Mouse (Mus musculus) gastrocnemius, postnatal 25 days (tissue): ENCODE measurements around the gene Tulp4. TPM values are rescaled to one million over a fixed set of nuclear protein-coding genes. Genes with fewer than 3 reads are reported as not detected.

Experiments
- DNase-seq: peaks from one replicate; pipeline ENCODE4 v3.0.0; 2022
- long read RNA-seq, 2 experiments: library from polyadenylated mRNA; stranded (forward); transcript quantifications; one replicate each; pipeline ENCODE4 v2.0.0; 2021
- total RNA-seq, 2 experiments: library from RNA; stranded (reverse); gene quantifications; 1 replicate in 1 of 2; 2 replicates in 1 of 2; pipeline ENCODE4 v1.2.3; 2021

Tulp4 gene
- total RNA-seq: 100 to 1,000 TPM in 1 of 2 experiments, 10 to 100 TPM in 1; 95.2 to 117 TPM
- long read RNA-seq, experiment 1, partial matches to known transcripts: 1 of 54 reads
- long read RNA-seq, experiment 1, other reads (novel, unspliced or antisense): 52 of 54 reads
- long read RNA-seq, experiment 2, partial matches to known transcripts: 21 of 58 reads
- long read RNA-seq, experiment 2, other reads (novel, unspliced or antisense): 36 of 58 reads

DNA sequence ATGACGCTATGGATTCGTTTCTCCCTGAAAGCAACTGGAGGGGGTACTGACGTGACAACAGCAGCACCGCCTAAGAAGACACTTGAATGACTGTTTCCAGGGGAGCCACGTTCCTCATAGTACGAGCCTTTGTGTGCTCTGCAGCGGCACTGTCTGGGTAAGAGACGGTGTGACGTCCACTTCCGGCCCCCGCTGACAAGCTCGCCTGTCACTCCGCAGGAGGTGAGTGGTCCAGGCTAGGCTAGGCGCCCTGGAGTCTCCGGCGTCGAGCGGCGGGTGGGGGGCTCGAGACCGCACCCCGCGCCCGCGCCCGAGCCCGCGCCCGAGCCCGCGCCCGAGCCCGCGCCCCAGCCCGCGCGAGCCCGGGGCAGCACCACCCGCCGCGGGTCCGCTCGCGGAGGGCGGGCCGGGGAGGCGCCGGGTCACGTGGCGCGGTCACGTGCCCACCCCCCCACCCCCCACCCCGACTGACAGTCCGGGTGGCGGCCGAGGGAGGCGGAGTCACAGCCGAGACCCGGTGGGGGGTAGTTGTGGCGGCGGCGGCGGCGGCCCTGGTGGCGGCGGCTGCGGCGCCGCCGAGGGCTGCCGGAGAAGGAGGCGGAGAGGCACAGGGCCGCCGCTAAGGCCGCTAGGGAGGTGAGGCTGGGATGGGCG is at the start of gene Tulp4:
TSS of gene Tulp4 (plus strand) at position 77 of the 654 bp plus-strand sequence.
- DNase-seq: peak; percentile 89

DNA sequence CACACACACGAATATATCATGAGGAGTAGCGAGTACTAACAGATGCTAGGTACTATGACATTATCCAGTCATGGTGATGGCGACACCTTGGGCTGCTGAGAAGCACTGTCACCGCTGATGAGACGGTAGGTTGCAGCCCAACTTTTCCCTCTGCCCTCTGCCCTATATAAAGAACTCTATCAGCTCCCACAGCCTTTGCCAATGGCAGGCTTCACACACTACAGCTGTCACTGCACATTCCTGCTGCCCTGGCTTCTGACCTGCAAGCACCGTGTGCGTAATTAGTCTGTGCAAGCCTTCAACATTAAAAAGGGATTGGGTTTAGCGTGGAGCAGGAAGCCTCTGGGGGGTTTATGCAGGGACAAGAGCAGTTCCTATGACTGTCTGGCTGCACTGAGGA is 43.4 kb upstream of the Tulp4 start:
- DNase-seq: peak; percentile 26

DNA sequence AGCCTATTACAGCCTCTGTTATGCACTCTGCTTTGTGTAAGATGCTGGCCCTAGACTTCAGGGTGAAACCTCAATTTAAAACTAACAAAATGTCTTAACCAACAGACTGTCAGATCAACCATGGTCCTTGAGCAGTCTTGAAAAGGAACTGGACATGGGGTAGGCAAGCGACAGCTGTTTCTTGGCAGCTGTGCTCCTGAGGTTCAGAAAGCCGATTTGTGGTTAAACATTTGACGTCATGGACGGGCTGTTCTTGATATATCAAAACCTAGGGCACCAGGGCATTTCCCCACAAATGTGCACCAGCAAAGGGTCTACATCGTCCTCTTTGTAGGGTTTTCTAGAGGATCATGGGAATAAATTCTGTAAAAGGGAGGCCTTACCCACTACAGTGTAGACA is 42.7 kb upstream of the Tulp4 start:
- DNase-seq: no peak

DNA sequence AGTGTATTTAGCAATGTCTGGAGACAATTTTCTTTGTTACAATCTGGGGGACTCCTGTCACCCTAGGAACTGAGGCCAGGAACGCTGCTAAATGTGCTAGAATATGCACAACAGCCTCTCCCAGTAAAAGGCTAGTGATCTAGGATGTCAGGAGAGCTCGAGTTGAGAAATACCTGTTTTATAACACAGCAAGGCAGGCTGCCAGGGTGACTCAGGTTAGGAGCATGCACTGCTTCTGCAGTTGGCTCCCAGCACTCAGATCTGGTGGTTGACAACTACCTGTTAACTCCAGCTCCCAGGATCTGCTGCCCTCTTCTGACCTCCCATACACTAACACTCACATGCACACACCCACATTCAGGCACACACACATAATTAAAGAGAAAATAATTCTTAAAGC is 40.2 kb upstream of the Tulp4 start:
- no peak for DNase-seq

DNA sequence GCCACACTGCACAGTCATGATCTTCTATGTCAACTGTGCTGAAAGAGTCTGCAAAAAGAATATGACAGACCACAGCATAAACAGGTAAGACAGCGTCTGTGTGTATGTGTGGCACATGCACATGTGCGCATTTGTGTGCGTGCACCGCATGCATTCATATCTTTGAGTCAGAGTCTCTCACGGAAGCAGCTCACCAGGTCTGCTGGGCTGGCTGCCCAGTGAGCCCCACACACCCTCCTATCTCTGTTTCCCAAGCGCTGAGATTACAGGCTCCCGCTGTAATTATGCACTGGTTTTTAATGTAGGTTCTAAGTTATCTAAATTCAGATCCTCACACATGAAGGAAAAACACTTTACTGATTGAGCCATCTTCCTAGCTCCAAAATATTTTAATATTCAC is 38.6 kb upstream of the Tulp4 start:
- no peak for DNase-seq

DNA sequence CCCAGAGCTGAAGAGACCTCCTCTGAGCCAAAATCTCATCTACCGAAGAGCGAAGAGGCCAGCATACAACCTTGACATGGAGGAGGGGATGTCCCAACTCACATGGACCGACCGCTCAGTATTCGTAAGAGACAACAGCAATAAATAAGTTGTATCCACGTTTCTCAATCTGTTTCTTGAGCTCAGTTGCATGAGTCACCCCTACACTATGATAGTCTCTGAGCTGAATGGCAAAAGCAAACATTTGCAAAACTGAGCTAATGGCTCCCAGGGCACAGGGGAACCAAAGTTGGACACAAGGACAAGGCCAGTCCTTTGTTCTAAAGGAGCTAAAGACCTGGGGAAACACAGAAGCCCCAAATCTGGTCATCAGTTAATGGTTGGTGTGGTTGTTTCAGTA is 36.4 kb upstream of the Tulp4 start:
- DNase-seq: no peak

DNA sequence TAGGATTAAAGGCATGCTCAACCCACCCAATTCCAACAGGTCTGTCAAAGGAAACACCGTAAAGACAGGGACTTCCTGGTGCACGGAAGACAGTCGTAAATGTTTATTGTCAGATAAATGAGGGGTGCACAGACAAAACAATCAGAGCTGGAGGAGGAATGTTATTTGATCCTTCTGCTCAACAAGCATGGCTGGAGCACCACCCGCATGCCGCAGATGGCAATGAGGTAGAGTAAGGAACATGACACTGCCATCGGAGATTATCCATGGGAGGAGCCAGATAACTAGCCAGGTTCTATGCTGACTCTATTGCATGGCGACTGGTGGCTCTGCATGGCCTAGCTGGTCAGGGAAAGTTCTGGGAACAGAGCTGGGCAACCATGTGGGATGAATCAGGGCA is 32.8 kb upstream of the Tulp4 start:
- no peak for DNase-seq

DNA sequence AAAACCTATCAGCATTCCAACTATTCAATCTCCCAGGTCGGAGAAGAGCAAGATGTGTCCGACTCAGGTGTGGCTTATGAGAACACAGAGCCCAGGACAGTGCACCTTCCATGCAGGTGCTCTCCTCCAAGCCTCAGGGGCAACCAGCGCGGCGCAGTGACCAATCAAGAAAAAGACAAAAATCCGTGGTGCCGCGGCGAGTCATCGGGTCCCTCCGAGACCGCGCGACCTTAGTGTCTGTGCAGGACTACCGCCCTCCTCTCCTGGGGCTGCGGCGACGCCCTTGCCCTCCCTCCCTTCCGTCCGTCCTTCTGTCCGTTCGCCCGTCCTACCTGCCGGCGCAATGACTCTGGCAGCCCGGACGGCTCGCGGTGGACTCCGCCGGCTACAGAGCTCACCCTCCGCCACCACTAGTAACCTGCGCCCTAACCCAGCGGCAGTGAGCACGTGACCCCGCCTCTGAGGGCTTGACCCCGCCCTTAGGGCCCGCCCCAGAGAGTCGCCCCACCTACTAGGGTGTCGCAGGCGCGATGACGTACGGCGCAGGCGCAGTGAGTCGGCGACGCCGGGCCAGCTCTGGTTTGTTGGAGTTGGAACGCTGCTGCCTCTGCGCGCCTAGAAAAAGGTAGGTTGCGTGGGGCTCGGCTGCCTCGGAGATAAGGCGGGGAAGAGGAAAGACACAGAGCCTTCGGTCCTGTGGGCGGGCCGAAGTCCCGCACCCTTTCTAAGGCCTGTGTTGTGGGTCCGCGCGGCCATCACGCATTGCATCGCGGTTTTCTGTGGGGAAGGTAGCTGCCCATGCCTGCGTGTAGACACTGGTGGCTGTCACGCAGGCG is 26.7 kb upstream of the Tulp4 start, which contains the start of the genes Serac1 and Gtf2h5:
TSS of gene Serac1 (minus strand) at position 455 of the 836 bp plus-strand sequence.
TSS of gene Gtf2h5 (plus strand) at position 500 of the 836 bp plus-strand sequence.
- DNase-seq: peak; percentile 96

DNA sequence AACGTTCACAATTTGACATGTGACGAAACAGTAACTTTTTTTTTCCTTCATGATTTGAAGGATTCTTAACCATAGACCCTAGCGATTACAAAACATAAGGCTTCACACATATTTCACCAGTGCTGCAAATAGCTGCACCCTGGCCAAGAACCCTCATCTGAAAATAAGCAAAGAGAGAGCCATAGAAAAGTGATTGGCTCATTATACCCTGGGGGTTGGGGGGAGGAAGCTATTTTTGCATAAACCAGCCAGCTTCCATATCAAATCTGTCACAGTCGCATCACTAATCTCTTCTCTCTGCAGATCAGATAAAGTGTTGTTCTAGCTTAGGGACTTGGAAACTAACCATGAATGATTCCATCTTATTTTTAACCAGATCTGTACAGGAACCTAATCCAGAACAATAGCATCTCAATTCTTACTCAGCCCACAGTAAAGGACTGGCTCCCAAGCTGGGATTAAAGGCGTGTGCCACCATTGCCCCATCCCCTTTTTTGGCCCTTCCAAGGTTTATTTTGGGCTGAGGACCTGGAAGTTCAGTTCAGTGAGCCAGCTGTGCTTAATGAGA is 22.8 kb upstream of the Tulp4 start:
- DNase-seq: no peak

DNA sequence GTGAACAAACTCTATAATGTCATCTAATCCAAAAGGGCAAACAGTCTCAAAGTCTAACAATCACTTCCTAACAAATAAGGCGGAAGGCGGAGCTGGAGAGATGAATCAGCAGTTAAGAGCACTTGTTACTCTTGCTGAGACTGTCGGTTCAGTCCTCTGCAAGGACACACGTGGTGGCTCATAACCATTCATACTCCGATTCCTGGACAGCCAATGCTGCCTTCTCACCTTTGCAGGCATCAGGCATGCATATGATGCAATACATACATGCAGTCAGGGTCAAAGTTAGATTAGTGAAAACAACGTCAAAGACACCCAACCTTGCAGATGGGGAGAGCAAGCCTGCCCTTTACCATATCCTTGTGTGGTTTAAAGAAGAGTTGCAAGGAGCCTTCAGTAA is 14.6 kb upstream of the Tulp4 start:
- no peak for DNase-seq

DNA sequence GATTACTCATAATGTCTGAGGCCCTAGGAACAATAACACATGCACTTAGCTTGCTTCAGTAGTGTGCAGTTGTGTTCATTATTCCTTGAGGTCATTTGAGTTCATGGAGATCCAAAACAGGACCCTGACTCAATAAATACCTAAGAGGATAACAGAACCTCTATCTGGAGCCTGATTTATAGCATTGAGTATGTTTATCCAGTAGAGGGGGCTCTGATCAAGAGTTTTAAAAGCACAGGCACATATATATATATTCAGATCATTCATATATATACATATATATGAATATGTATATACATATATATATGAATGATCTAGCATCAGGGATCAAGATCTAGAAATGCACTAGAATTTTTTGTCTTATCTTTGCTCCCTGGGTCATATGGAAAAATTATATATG is 10.7 kb upstream of the Tulp4 start:
- DNase-seq: no peak

DNA sequence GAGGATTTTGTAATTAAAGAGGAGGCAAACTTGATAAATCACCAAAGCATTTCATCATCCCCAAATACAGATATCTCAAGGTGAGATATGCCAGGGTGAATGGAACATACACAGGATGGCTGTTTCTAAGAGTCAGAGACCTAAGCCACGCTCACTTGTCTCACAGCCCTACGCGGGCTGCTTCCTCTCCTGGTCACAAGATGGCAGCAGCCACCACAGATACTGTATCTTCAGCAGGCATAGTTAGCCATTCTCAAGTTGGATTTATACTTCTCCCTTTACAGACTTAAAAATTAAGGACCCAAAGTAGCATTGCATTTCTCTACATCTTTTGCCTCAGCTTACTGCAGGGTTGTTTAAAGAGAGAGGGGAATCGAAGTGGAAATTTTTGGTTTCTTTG is 8.4 kb upstream of the Tulp4 start:
- no peak for DNase-seq

DNA sequence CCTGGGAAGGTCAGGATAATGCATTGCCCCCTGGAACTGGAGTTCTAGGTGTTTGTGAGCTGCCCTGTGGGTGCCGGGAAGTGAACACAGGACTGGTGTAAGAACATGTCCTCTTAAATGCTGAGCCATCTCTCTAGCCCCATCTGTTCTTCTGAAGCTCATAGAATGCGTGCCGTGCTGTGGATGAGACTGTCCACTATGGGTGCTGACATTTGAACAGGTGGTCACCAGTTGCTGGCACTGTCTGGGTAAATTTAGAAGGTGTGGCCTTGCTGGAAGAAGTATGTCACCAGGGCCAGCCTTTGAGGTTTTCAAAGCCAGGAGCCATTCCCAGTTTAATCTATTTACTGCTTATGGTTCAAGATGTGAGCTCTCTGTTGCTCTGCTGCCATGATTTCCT is 4.0 kb upstream of the Tulp4 start:
- no peak for DNase-seq

DNA sequence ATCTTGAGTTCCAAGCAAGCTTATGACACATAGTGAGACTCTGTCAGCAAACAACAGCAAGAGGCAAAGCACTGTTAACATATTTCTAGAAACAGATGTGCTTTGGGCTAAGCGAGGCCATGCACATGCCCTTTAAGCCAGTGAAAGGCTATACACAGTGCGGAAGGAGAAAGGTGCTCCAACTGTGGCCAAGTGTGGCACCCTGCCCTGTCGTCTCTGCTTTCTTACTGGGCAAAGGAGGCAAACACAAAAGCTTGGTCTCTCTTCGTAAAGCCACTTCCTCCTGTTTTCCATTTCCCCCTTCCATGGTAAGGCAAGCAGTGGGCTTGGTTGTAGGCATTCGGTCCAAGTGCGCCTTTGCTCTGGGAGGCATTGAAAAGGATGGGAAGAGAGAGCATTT is 2.7 kb upstream of the Tulp4 start:
- DNase-seq: no peak

DNA sequence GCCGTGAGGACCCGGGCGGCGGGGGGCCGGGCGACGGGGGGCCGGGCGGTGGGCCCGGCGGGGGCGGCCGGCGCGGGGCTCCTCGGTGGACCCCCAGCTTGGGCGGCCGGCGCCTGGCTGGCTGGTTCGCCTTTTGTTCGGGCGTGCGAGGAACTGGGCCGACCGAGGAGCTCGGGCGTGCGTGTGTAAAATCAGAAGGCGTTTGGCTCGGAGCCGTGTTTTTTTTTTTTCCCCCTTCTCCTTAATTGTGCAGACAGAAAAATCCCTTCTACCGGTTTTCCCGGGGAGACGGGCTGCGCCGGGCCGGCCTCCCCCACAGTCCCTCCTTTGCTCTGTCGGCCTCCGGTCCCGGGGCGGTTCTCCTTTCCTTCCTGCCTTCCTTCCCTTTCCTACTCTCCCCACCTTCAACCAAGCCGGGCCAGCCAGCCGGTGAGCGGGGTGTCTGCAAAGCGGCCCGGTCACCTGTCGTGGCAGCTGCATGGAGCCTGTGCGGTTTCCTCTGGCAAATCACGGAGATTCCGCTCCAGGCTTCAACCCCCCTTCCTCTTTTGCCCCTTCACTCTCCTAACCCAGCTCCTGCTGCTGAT is 871 bp downstream of the Tulp4 start:
- DNase-seq: peak; percentile 49

DNA sequence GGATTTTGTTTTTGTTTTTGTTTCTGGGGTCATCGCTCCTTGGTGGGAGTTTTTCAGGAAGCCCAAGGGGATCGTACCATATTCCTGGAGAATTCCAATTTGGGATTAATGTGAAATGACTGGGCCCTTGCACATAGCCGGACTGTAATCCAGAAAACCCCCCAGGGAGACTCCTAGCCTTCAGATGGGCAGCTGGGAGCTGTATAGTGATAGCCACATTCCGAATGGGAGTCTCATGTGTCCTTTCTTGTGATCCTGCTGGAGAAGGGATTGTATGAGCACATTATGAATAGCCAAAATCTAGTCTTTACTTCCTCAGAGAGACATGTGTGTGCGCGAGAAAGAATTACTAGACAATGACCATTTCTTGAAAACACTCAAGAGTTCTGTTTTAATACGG is 1.9 kb downstream of the Tulp4 start:
- no peak for DNase-seq

DNA sequence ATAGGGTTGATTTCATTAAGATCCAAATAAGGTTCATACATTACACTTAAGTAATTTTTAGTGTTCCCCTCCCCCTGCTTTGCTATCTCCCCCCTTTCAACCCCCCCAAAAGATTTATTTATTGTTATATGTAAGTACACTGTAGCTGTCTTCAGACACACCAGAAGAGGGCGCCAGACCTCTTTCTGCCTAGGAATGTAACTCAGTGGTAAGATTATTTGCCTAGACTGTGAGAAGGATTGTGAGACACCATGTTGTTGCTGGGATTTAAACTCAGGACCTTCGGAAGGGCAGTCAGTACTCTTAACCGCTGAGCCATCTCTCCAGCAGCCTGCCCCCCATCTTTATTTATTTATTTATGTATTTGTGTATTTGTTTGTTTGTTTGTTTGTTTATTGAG is 4.7 kb downstream of the Tulp4 start:
- no peak for DNase-seq

DNA sequence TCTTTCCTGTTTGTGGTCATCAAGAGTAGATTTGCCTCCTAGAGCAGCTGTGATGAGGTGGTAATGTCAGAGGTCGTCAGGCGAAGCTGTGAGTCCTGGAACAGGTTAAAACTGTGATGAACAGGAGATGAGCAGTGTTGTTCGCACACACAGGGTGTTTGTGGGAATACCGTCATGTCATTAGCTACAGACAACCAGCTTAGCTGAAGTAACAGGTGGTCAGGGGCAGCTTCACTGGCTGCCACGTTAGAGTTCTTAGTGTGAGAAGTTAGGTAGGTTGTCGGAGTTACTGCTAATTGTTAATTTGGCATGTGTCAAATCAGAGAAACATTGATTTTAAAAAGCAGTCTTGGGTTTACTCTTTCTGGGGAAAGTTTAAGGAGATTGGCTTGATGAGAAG is 7.4 kb downstream of the Tulp4 start:
- DNase-seq: no peak

DNA sequence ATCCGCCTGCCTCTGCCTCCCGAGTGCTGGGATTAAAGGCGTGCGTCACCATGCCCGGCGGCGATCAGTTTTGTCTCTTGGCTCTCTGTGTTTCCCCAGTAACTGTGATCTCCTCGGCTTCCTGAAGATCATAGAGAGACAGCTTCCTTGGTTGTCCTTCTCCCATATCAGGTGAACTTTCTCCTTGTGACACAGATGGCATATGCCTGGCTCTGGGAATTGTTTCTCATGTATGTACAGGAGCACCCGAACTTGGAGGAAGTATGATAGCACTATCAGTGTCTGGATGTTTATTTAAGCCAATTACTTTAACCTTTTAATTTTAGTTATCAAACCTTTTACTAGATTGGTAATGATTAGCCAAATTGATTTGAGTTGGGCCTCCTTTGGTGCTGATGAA is 8.8 kb downstream of the Tulp4 start:
- no peak for DNase-seq

DNA sequence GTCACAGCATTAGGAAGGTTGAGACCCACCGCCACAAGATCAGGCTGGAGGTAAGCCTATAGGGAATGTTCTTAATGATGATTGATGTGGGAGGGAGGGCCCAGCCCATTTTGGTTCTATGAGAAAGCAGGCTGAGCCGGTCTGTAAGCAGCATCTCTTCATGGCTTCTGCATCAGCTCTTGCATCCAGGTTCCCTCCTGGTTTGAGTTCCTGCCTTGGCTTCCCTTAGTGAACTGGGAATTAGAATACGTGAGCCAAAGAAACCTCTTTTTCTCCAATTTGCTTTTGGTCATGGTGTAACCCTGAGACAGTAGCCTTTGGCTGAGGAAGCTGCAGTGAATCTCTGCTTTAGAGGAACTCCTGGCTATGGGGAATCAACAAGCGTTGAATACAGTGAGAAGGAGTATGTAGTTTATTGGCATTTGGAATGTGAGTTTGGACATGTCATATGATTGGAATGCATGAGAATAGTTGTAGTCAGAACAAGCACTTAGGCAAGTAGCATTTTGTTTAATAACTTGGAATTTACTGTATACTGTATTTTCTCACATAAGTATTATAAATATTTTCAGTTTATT is 11.0 kb downstream of the Tulp4 start:
- DNase-seq: no peak

DNA sequence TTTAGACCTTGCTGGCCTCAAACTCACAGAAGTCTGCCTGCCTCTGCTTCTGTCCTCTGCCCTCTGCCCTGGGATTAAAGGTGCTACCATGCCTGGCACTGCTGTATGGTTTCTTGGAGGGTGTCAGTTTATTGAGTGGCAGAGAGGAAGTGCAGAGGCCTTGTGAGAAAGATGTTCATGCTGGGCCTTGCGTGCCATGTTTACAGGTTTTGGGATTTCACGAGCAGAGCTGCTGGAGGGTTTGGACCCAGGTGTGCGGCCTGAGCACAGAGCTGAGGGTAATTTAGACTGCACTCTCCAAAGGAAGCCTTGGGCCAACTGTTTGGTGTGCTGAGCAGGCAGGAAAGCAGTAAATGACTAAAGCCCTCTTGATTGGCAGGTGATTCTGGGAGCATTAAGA is 11.7 kb downstream of the Tulp4 start:
- DNase-seq: no peak

DNA sequence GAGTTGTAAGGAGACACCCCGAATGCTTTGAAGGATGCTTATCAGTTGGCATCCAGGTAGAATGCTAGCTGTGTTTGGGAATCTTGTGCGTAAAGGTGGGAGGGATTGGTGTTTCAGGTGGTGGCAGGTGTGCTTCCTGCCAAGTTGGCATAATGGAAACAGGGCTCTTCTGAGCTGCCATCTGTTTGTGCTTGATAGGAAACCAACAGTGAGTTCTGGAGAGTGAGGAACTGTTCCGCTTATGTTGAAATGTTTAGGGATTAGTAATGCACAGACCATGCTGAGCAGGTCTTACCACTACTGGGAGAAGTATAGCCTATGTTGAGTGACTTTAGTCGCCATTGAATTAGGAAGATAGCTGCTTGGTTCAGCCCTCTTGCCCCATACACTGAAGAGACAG is 12.6 kb downstream of the Tulp4 start:
- DNase-seq: no peak
